Mouse (Mus musculus) CH12.LX (cell line): ENCODE measurements at regions not wholly inside any gene's neighbourhood (a gene's known extent, or its start where the extent isn't known, plus 50 kb on each side); places are given as distances from the start of the nearest gene placed in this dataset.

Experiments used
- CHD2 ChIP-seq: IDR thresholded peaks from 2 replicates; pipeline ENCODE4 v1.6.1; 2011; ENCODE audit warnings: low read length, improper control_type of control experiment
- CTCF ChIP-seq, 2 experiments: IDR thresholded peaks in 1 of 2; conservative IDR thresholded peaks in 1 of 2; 2 replicates each; pipeline ENCODE4 v1.5.1; 2011 to 2012; ENCODE audit warnings: low read depth in 2 of 2, low read length in 2 of 2, improper control_type of control experiment in 1 of 2, inconsistent platforms in 1 of 2, mild to moderate bottlenecking in 1 of 2, moderate library complexity in 1 of 2
- MAX ChIP-seq: IDR thresholded peaks from 2 replicates; pipeline ENCODE4 v1.6.1; 2011; ENCODE audit warnings: low read length, improper control_type of control experiment
- MEF2A ChIP-seq: IDR thresholded peaks from 2 replicates; pipeline ENCODE4 v1.6.1; 2014; ENCODE audit warnings: low read depth, mild to moderate bottlenecking, inconsistent platforms, low read length, improper control_type of control experiment, borderline replicate concordance
- POLR2A ChIP-seq: IDR thresholded peaks from 2 replicates; pipeline ENCODE4 v1.6.1; 2011; ENCODE audit warnings: low read depth, mild to moderate bottlenecking, improper control_type of control experiment, low read length
- SIN3A ChIP-seq: IDR thresholded peaks from 2 replicates; pipeline ENCODE4 v1.6.1; 2012; ENCODE audit warnings: low read length, improper control_type of control experiment, inconsistent platforms
- SMC3 ChIP-seq: IDR thresholded peaks from 2 replicates; pipeline ENCODE4 v1.6.1; 2011; ENCODE audit warnings: low read depth, low read length, improper control_type of control experiment
- TBP ChIP-seq: conservative IDR thresholded peaks from 2 replicates; pipeline ENCODE4 v1.6.1; 2011; ENCODE audit warnings: low read depth, low read length, improper control_type of control experiment
- UBTF ChIP-seq: IDR thresholded peaks from 2 replicates; pipeline ENCODE4 v1.6.1; 2012; ENCODE audit warnings: low read depth, mild to moderate bottlenecking, inconsistent platforms, low read length, improper control_type of control experiment, moderate library complexity

- TF ChIP-seq MAX (no peak), POLR2A (no peak), TBP (no peak), CTCF (conservative IDR thresholded peaks at IDR 0.05 in 1 of 2, IDR thresholded peaks at IDR 0.05 in 1 of 2; ENCODE audit: low read depth in 2 of 2, low read length in 2 of 2) (no peak), UBTF (no peak), MEF2A (no peak), SMC3 (no peak), SIN3A (no peak), CHD2 (no peak)
Observed at GRCm38 (mm10) chr11:32893146-32893903, 68.9 kb upstream of the Smim23 start.
